Mouse (Mus musculus) bone marrow macrophage, adult 2 months (primary cell): ENCODE data around the gene Prss56. TPM values are rescaled to one million over a fixed set of nuclear protein-coding genes. Genes with fewer than 3 reads are reported as not detected.

Experiments used
- H3K27ac ChIP-seq: 2 replicates; pipeline ENCODE4 v1.5.1; 2012; ENCODE audit warnings: low read depth, low read length; ENCODE audit not compliant: insufficient read depth
- H3K4me1 ChIP-seq: 2 replicates; pipeline ENCODE4 v1.6.1; 2012; ENCODE audit warnings: low read length; ENCODE audit not compliant: control insufficient read depth, insufficient read depth
- H3K4me3 ChIP-seq: 2 replicates; pipeline ENCODE4 v1.5.1; 2012; ENCODE audit warnings: mild to moderate bottlenecking, low read length, moderate library complexity; ENCODE audit not compliant: insufficient read depth
- CTCF ChIP-seq: IDR thresholded peaks from 2 replicates; pipeline ENCODE4 v1.5.1; 2012; ENCODE audit warnings: low read depth, mild to moderate bottlenecking, low read length, moderate library complexity
- POLR2A ChIP-seq: IDR thresholded peaks from 2 replicates; pipeline ENCODE4 v1.6.1; 2012; ENCODE audit warnings: mild to moderate bottlenecking, low read depth, low read length, borderline replicate concordance
- polyA plus RNA-seq: library from polyadenylated mRNA; stranded (reverse); fragments of >200 nt; gene quantifications from 2 replicates; pipeline ENCODE4 v1.2.4, GENCODE M21; 2012; ENCODE audit not compliant: missing spikeins, insufficient read depth, insufficient read length

Gene Prss56
- not detected in 2 replicates for polyA plus RNA-seq

DNA sequence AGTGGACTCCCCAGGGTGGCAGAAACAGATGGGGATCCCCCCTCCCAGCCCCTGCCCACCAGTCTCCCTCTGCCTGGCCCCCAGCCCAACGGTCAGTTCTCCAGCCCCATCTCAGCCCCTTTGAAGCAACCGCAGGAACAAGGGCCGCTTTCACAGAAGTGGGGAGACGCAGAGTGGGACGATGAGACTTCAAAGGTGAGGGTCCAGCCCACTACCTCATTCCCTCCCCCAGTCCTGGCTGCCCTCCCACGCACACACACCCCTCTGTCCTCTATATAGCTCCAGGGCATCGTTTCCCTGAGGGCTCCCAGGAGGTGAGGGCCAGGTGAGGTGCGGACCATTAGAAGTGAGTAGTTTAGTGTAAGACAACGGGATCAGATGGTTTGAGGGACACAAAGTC is at the start of gene Prss56:
Gene Prss56, plus strand, starts transcription at position 301 of the 400 bp plus-strand sequence.
- no peak for TF ChIP-seq CTCF
- no peak for TF ChIP-seq POLR2A
- no peak within 1 kb of the TSS for H3K4me3 ChIP-seq
- H3K4me1 ChIP-seq = peaks cover 26% of the 10 kb centered on the region
- H3K27ac ChIP-seq = 0 out of 2 replicates have a peak within 1 kb of the TSS, but pooled peaks have one; percentile 75

DNA sequence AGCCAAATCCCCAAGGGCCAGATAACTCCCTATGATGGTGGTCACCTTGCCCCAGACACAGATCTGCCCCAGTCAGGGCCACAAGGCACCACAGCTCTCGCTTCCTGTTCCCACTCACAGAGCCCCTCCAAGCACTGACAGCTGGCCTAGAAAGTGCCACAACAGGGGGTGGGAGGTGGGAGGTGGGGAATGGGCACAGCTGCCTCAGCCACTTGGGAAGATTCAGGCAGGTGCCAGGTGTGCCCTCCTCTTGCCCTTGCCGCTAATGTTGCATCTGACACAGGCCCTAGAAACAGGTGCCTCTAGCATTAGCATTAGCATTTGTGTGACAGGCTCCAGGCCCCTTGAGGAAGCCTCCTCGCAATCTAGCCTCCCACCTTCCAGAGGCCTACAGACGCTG is 41.6 kb upstream of the Prss56 start:
- Histone ChIP-seq H3K4me3 (no peak overlapping the region), H3K4me1 (no peaks in the 10 kb centered on the region), H3K27ac (no peak overlapping the region)
- no peak for TF ChIP-seq POLR2A
- no peak for TF ChIP-seq CTCF

DNA sequence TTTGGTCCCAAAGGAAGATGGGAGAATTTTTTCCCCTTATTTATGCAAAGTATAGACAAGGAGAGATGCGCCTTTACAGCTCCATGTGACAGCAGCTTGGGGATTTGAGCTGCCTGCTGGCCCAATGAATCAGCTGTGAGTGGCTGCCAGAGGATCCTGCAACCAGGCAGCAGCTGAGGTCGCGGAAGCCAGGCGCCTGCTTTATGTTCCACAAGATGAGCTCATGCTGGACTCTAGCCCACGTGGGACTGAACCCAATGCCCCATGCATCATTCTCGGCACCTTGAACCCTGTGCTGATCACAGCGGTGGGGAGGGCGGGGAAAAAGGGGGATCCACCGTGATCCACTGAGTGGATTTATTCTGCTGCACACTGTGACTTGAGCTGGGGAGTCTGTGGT is 40.7 kb upstream of the Prss56 start:
- Histone ChIP-seq H3K4me1 (no peaks in the 10 kb centered on the region), H3K4me3 (no peak overlapping the region), H3K27ac (no peak overlapping the region)
- TF ChIP-seq POLR2A (no peak), CTCF (no peak)

DNA sequence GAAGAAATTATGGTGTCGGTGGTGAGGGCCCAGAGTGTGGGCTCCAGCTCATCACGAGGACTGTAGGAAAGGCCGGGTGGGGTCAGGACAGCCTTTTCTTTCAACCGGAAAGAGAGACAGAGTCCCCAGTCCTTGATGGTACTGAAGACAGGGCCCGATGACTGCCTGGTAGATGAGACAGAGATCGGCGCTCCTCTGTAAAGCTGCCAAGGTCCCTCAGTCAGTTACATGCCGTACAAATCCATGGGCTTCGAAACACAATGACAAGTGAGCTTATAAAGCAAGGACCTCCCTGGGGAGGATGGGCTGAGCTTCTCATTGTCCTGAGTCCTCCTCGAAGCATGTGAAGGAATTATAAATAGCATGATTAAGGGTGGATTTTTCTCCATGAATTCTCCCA is 40.0 kb upstream of the Prss56 start:
- no peak overlapping the region for H3K27ac ChIP-seq
- H3K4me1 ChIP-seq = no peaks in the 10 kb centered on the region
- TF ChIP-seq CTCF (no peak), POLR2A (no peak)
- no peak overlapping the region for H3K4me3 ChIP-seq

- Histone ChIP-seq H3K4me3 (peak overlapping the region; percentile 2; the same call in 1 of the 2 replicates), H3K27ac (no peak overlapping the region), H3K4me1 (0 out of 2 replicates have a peak, but pooled peaks cover 3% of the 10 kb centered on the region)
- TF ChIP-seq POLR2A = no peak
Observed at GRCm38 (mm10) chr1:87149422-87149821, 33.7 kb upstream of the Prss56 start.

- Histone ChIP-seq H3K27ac (no peak overlapping the region), H3K4me3 (no peak overlapping the region), H3K4me1 (0 out of 2 replicates have a peak, but pooled peaks cover 3% of the 10 kb centered on the region)
- TF ChIP-seq POLR2A = no peak
- no peak for TF ChIP-seq CTCF
Observed at GRCm38 (mm10) chr1:87151286-87151685, 31.8 kb upstream of the Prss56 start.

GRCm38 (mm10) chr1:87153776-87154500 is 29.2 kb upstream of the Prss56 start:
- 0 out of 2 replicates have a peak overlapping the region, but pooled peaks have one; percentile 4 for H3K4me3 ChIP-seq
- no peak overlapping the region for H3K27ac ChIP-seq
- 0 out of 2 replicates have a peak, but pooled peaks cover 3% of the 10 kb centered on the region for H3K4me1 ChIP-seq
- TF ChIP-seq CTCF (no peak), POLR2A (no peak)

DNA sequence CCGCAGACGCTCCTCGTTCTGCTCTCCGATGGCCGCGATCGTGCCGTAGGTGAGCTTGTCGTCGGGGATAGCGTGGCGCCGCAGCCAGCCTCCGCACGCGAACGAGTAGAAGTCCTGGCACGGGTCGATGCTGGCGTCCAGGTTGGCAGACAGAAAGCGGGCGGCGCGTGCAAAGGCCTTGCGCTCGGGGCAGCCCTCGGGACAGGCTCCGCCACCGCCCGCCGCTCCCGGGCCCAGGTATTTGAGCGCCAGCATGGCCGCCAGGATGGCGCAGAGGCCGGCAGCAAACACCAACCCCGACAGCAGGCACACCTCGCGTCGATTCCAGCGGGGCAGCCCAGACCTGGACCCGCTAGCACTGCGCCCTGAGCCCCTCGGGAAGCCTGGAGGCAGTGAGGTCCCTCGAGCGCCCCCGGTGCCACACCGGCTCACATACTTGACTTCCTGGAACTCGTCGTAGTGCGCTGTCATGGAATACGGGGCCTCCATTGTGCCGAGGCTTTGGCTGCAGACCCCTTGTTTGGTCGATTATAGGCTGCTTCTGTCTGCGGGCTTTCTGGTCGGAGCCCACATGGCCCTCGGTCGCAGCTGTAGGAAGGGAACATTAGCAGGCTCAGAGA is 28.5 kb upstream of the Prss56 start:
- 0 out of 2 replicates have a peak overlapping the region, but pooled peaks have one; percentile 4 for H3K4me3 ChIP-seq

GRCm38 (mm10) chr1:87155531-87156198 is 27.4 kb upstream of the Prss56 start:
- no peaks in the 10 kb centered on the region for H3K4me1 ChIP-seq
- TF ChIP-seq POLR2A (no peak), CTCF (no peak)

More for the DNA sequence above, 28.5 kb upstream of the Prss56 start:
- no peak overlapping the region for H3K27ac ChIP-seq
- no peaks in the 10 kb centered on the region for H3K4me1 ChIP-seq
- TF ChIP-seq CTCF (no peak), POLR2A (no peak)

DNA sequence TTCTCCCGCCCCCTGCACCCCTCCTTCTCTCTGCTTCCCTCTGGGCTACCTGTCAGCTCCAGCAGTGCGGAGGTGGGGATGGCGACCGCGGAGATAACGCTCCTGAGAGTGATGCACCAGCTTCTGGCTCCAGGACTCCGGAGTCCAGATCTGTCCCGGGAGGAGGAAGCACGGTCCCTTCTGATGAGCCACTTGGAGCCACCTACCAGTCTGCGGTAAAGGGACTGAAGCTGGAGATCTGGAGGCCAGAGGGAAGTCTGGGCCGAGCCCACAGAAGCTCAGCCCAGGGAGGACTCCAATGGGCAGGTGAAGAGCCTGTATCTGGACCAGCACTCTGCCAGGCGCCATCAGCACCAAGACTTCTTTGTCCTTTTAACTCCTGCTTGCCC is 26.9 kb upstream of the Prss56 start, which contains the start of gene Ecel1:
Gene Ecel1, minus strand, starts transcription at position 323 of the 389 bp plus-strand sequence.
- Histone ChIP-seq H3K4me3 (no peak within 1 kb of the TSS), H3K4me1 (no peaks in the 10 kb centered on the region), H3K27ac (no peak within 1 kb of the TSS)
- TF ChIP-seq POLR2A = no peak
- TF ChIP-seq CTCF = no peak

More at GRCm38 (mm10) chr1:87155531-87156198, 27.4 kb upstream of the Prss56 start:
- H3K27ac ChIP-seq = no peak overlapping the region
- no peak overlapping the region for H3K4me3 ChIP-seq
